Mouse (Mus musculus): ENCODE measurements at regions not wholly inside any gene's neighbourhood (a gene's known extent, or its start where the extent isn't known, plus 50 kb on each side); places are given as distances from the start of the nearest gene placed in this dataset.
"Not testable (repeated sequence)": the region's sequence is repeated elsewhere in the genome, so short reads cannot be mapped to it uniquely, and the experiment has no call there.

DNA sequence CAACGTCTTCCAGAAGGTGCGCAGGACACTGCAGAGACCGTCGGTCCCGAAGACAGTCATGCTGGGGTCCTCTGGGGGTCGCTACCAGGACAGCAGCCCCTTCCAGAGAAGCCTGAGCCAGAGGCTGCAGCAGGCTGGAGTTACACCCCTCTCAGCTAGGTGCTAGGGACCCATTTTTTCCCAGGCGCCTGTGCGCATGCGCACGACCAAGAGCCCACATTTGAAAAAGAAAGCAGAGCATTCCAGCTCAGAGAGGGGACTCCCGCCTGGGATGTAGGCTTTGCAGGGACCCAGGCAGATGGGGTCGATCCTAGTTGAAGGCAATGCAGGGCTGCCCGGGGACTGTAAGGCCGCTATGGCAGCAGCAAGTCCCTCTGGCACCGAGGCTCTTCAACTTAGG is 65.6 kb upstream of the Atg7 start:
- TF ChIP-seq POLR2A (IDR thresholded peaks at IDR 0.05; ENCODE audit: control insufficient read depth, extremely low read depth, insufficient read depth, low read length, poor library complexity); CTCF (IDR thresholded peaks at IDR 0.05; ENCODE audit: borderline replicate concordance, control insufficient read depth, extremely low read depth, insufficient read depth, low read length, poor library complexity): not testable (repeated sequence)
